Mouse (Mus musculus) limb, embryonic 12.5 days (tissue): ENCODE measurements around the gene Nptxr. TPM values are rescaled to one million over a fixed set of nuclear protein-coding genes. Genes with fewer than 3 reads are reported as not detected.
A peak's percentile ranks its signal among the peaks of the same experiment; 100 is the strongest.

ENCODE experiments used
- ATAC-seq: fragments of 200-750 bp; cut with Nextera tagmentation; 2 replicates; pipeline ENCODE4 v1.8.0; 2017; ENCODE audit warnings: low read depth, moderate TSS enrichment; ENCODE audit not compliant: insufficient number of reproducible peaks, insufficient read depth, low FRiP score, low TSS enrichment
- H3K27ac ChIP-seq: fragments of 300-500 bp; sonication (generic); 2 replicates; pipeline ENCODE4 v1.5.1; 2016; ENCODE audit warnings: mild to moderate bottlenecking, moderate library complexity
- H3K27me3 ChIP-seq: fragments of 300-500 bp; sonication (generic); 2 replicates; pipeline ENCODE4 v1.6.1; 2016; ENCODE audit warnings: mild to moderate bottlenecking, moderate library complexity
- H3K36me3 ChIP-seq: fragments of 300-500 bp; sonication (generic); 2 replicates; pipeline ENCODE4 v1.6.1; 2016; ENCODE audit warnings: mild to moderate bottlenecking, moderate library complexity
- H3K4me1 ChIP-seq: fragments of 300-500 bp; sonication (generic); replicated peaks from 2 replicates; pipeline ENCODE4 v1.6.1; 2016
- H3K4me2 ChIP-seq: fragments of 300-500 bp; sonication (generic); 2 replicates; pipeline ENCODE4 v1.6.1; 2016; ENCODE audit warnings: mild to moderate bottlenecking, moderate library complexity
- H3K4me3 ChIP-seq: fragments of 300-500 bp; sonication (generic); replicated peaks from 2 replicates; pipeline ENCODE4 v1.5.1; 2016; ENCODE audit warnings: mild to moderate bottlenecking
- H3K9ac ChIP-seq: fragments of 300-500 bp; sonication (generic); replicated peaks from 2 replicates; pipeline ENCODE4 v1.6.1; 2016; ENCODE audit warnings: mild to moderate bottlenecking, moderate library complexity
- H3K9me3 ChIP-seq: fragments of 300-500 bp; sonication (generic); 2 replicates; pipeline ENCODE4 v1.6.1; 2016; ENCODE audit warnings: mild to moderate bottlenecking, moderate library complexity
- WGBS: fragments of 180-500 bp; shearing (Covaris S2); methylation state at CpG from one replicate; pipeline ENCODE4 v1.1.7; 2016; 5-methylcytosine and 5-hydroxymethylcytosine counted together
- polyA plus RNA-seq: library from polyadenylated mRNA; unstranded; fragments of >200 nt; fragmentation: Nextera tagmentation; extraction: Ambion mirVana; gene quantifications from 2 replicates; pipeline ENCODE4 v1.2.1, GENCODE M21; 2016

Nptxr gene
- polyA plus RNA-seq, 1 experiment from 2014 or later: 2.0 TPM

- H3K4me1 ChIP-seq: peaks cover 43% of the 10 kb centered on the region
- no peak overlapping the region for H3K4me3 ChIP-seq
- no peak overlapping the region for H3K4me2 ChIP-seq
- WGBS: 15% methylated on average over 4 of the region's 4 CpGs
- no peaks in the 10 kb centered on the region for H3K9me3 ChIP-seq
- H3K27ac ChIP-seq: no peak overlapping the region
- no peak for ATAC-seq
- peaks cover 42% of the 10 kb centered on the region for H3K36me3 ChIP-seq
- no peak overlapping the region for H3K9ac ChIP-seq
- H3K27me3 ChIP-seq: no peaks in the 10 kb centered on the region
Measured at GRCm38 (mm10) chr15:79830388-79830787, 25.8 kb upstream of the Nptxr start.

GRCm38 (mm10) chr15:79829431-79829830, 24.9 kb upstream of the Nptxr start:
- Histone ChIP-seq H3K4me2 (no peak overlapping the region), H3K4me3 (no peak overlapping the region), H3K27ac (no peak overlapping the region), H3K27me3 (no peaks in the 10 kb centered on the region), H3K4me1 (peaks cover 35% of the 10 kb centered on the region), H3K9ac (no peak overlapping the region), H3K36me3 (peaks cover 48% of the 10 kb centered on the region), H3K9me3 (no peaks in the 10 kb centered on the region)
- 79% methylated on average over 5 of the region's 5 CpGs for WGBS
- no peak for ATAC-seq

DNA sequence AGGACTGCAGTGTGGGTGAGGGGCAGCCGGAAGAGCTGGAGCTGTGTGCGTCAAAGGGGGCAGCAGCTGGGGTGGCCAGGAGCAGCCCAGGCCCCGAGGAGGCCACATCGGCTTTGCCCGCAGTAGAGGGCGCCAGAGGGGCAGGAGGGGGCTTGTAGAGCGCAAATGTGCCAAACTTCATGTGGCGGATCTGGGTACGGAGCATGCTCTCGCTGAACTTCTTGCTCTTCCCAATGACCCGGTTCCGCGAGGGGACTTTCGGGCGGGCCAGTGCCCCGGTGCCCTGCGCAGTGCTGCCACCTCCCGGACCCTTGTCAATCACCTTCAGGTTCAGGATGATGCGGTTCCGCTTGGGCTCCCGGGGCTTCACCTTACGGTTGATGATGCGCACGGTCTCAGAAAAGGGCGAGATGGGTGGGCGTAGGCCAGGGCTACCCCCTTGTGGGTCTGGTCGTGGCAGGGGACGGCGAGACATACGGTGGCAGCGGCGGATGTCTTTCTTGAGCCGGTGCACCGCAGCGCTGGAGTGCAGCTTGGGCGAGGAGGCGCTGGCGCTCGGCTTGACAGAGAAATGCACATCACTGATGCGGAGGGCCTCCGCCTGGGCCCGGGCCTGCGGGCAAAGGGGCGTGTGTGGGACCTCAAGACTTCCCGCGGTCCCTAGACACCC, 23.9 kb upstream of the Nptxr start:
- ATAC-seq: no peak
- Histone ChIP-seq H3K4me3 (peak overlapping the region; percentile 1; the same call in 1 of the 2 replicates), H3K36me3 (peaks cover 48% of the 10 kb centered on the region), H3K4me1 (peaks cover 35% of the 10 kb centered on the region), H3K4me2 (0 out of 2 replicates have a peak overlapping the region, but pooled peaks have one; percentile 6), H3K9ac (no peak overlapping the region), H3K27ac (no peak overlapping the region), H3K27me3 (no peaks in the 10 kb centered on the region), H3K9me3 (no peaks in the 10 kb centered on the region)
- WGBS: 66% methylated on average over 46 of the region's 46 CpGs

GRCm38 (mm10) chr15:79827778-79828210, 23.2 kb upstream of the Nptxr start:
- no peak for ATAC-seq
- peaks cover 35% of the 10 kb centered on the region for H3K4me1 ChIP-seq
- 90% methylated on average over 11 of the region's 11 CpGs for WGBS
- peaks cover 55% of the 10 kb centered on the region for H3K36me3 ChIP-seq
- H3K4me3 ChIP-seq: no peak overlapping the region
- no peaks in the 10 kb centered on the region for H3K27me3 ChIP-seq
- no peak overlapping the region for H3K27ac ChIP-seq
- H3K4me2 ChIP-seq: no peak overlapping the region
- H3K9me3 ChIP-seq: no peaks in the 10 kb centered on the region
- no peak overlapping the region for H3K9ac ChIP-seq

GRCm38 (mm10) chr15:79827061-79827777, 22.7 kb upstream of the Nptxr start:
- no peak for ATAC-seq

DNA sequence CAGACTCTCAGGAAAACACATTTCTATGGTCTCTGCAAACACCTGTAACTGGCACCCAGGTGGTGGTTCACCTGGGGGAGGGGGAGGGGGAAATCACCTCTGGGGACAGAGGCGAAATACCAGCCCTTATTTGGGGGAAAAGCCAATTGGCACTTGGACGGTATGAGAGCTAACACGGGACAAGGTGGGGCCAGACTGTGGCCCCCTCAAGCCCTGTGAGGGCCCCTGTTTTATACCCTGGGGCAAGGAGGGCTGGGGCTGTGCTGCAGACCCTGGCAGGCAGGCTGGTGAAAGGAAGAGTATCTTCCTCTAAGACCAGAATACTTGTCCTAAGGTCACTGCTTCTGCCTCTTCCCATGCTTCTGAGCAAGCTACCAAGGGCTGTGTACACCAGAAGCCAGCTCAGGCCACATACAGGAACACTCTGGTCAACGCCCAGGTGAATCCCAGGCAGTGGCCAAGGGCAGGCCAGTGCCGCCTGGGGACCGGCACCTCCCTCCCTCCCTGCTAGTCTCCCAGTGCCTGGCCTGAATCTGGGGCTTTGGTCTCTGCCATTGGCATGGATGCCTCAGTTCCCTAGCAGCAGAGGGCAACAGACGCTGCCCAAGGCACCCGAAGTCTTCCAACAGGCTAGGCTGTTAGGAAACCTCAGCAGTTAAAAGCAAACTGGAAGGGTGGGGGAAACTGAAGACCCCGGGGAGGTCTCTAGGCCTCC, 21.8 kb upstream of the Nptxr start:
- Histone ChIP-seq H3K4me3 (no peak overlapping the region), H3K9ac (no peak overlapping the region), H3K36me3 (peaks cover 55% of the 10 kb centered on the region), H3K9me3 (no peaks in the 10 kb centered on the region), H3K27ac (no peak overlapping the region), H3K27me3 (no peaks in the 10 kb centered on the region), H3K4me2 (no peak overlapping the region), H3K4me1 (peaks cover 26% of the 10 kb centered on the region)
- 82% methylated on average over 9 of the region's 9 CpGs for WGBS
- ATAC-seq: no peak

More at GRCm38 (mm10) chr15:79827061-79827777, 22.7 kb upstream of the Nptxr start:
- H3K27ac ChIP-seq: no peak overlapping the region
- H3K4me1 ChIP-seq: peaks cover 34% of the 10 kb centered on the region
- peaks cover 60% of the 10 kb centered on the region for H3K36me3 ChIP-seq
- H3K27me3 ChIP-seq: no peaks in the 10 kb centered on the region
- no peak overlapping the region for H3K9ac ChIP-seq
- H3K4me3 ChIP-seq: no peak overlapping the region
- no peaks in the 10 kb centered on the region for H3K9me3 ChIP-seq
- WGBS: 88% methylated on average over 14 of the region's 14 CpGs
- H3K4me2 ChIP-seq: no peak overlapping the region

DNA sequence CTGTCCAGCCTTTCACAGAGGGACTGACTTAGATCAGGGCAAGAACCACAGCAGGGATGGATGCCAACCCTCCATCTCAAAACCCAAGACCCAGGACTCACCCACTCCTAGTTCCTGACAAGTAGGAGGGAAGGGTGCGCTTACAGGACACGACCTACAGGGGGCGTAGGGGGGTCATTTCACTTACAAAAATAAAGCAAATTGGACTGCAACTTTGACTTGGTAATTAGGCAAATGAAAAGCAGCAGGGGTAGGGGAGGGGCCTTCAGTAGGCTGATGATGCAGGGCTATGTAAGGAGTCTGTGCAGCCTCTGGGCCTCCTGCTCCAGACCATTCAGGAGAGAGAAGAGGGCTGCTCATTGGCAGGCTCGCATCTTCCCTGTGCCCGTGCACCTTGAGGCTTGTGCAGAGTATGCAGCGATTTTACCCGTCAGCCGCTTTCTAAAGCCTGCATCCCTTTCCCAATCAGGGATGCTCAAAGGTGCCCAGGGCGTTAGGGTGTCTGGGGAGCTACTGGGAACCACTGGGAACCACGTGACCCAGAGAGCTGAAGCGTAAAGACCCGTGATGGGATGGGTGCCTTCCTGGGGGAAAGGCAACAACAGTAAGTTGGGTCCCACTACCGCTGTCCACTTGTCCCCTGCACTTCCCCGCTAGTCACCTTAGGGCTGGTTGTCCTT, 20.7 kb upstream of the Nptxr start:
- no peak overlapping the region for H3K4me2 ChIP-seq
- peaks cover 22% of the 10 kb centered on the region for H3K4me1 ChIP-seq
- H3K9me3 ChIP-seq: no peaks in the 10 kb centered on the region
- peaks cover 53% of the 10 kb centered on the region for H3K36me3 ChIP-seq
- no peak overlapping the region for H3K27ac ChIP-seq
- 64% methylated on average over 14 of the region's 14 CpGs for WGBS
- no peak overlapping the region for H3K4me3 ChIP-seq
- no peaks in the 10 kb centered on the region for H3K27me3 ChIP-seq
- H3K9ac ChIP-seq: no peak overlapping the region
- no peak for ATAC-seq

DNA sequence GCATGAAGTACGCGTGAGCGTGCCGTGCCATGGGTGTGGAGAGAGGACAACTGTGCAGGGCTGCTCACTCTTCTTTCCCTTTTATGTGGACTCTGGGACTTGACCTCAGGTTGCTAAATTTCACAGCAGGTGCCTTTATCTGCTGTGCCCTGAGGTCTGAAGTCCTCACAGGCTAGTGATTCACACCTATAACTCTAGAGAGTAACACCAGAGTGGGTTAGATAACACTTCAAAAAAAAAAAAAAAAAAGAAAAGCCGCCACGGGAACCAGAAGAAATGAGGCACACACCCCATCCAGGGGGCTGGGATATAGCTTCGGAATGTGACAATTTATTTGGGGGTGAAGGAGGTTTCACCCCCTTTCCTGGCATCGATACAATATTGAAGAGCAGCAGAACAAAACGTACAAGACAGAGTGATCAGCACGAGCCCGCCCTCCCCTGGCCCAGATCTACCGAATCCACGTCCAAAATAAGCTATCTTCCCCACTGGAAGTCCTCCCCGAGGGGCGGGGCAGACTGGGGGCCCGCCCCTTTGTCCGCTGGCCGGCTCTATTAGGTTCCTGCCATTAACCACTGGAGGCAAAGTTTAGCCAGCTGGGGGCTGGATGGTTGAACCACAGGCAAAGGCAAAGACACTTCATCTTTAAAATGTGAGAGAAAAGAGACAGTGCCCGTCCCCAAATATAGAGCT, 19.2 kb upstream of the Nptxr start:
- Histone ChIP-seq H3K27me3 (no peaks in the 10 kb centered on the region), H3K4me2 (no peak overlapping the region), H3K27ac (no peak overlapping the region), H3K36me3 (peaks cover 49% of the 10 kb centered on the region), H3K4me1 (peaks cover 14% of the 10 kb centered on the region), H3K9ac (no peak overlapping the region), H3K9me3 (0 out of 2 replicates have a peak, but pooled peaks cover under 1% of the 10 kb centered on the region), H3K4me3 (no peak overlapping the region)
- 68% methylated on average over 19 of the region's 19 CpGs for WGBS
- no peak for ATAC-seq

GRCm38 (mm10) chr15:79822265-79823199, 18.0 kb upstream of the Nptxr start:
- Histone ChIP-seq H3K9ac (no peak overlapping the region), H3K4me2 (no peak overlapping the region), H3K27me3 (no peaks in the 10 kb centered on the region), H3K4me1 (peaks cover 14% of the 10 kb centered on the region), H3K27ac (no peak overlapping the region), H3K9me3 (0 out of 2 replicates have a peak, but pooled peaks cover 6% of the 10 kb centered on the region), H3K36me3 (peaks cover 37% of the 10 kb centered on the region), H3K4me3 (no peak overlapping the region)
- no peak; the same call in 1 of the 2 replicates for ATAC-seq
- WGBS: 60% methylated on average over 13 of the region's 13 CpGs

- no peak for ATAC-seq
- WGBS: 91% methylated on average over 4 of the region's 4 CpGs
Measured at GRCm38 (mm10) chr15:79818325-79818724, 13.8 kb upstream of the Nptxr start.

More at GRCm38 (mm10) chr15:79818325-79818724, 13.8 kb upstream of the Nptxr start:
- Histone ChIP-seq H3K9ac (no peak overlapping the region), H3K4me2 (no peak overlapping the region), H3K9me3 (0 out of 2 replicates have a peak, but pooled peaks cover 6% of the 10 kb centered on the region), H3K36me3 (peaks cover 10% of the 10 kb centered on the region), H3K27ac (no peak overlapping the region), H3K27me3 (0 out of 2 replicates have a peak, but pooled peaks cover 3% of the 10 kb centered on the region), H3K4me3 (no peak overlapping the region), H3K4me1 (peaks cover 8% of the 10 kb centered on the region)
